8 mouse cellular contexts compared by ENCODE assay signal in the genomic region with DNA sequence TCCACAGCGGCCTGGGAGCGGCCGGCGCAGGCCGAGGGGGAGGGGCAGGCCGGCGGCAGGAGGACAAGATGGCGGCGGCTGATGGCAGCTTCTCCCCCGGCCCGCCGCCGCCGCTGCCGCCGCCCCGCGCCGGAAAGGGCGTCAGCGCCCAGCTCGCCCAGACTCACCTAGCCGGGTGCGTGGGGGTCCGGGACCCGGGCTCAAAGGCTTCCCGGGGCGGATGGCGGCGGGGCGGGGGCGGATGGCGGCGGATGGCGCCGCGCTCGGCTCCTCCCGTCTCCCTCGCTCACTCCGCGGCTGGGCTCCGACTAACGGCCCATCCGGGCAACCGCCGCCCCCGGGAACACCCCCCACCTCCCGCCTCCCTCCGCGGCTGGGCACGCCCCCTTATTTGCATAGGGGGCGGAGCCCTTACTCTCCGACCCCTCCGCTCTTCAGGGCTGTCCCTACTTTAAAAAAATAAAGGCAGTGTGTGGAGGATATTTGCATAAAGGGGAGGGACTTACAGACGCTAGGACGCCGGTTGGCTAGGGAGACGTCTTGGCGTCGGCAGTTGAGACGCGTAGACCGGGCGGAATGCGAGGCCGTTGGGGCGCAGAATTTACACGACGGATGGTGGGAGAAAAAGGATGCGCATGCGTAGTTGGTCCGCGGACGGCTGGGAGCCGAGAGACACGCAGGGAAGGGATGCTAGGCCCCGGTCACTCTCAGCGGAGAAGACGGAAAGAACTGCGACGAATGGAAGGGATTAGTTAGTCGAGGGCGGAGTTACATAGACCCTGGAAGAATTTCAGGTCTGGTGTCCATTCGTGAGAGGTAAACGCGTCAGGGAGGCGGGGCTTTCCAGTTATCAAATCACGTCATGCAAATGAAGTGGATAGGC. TPM values are rescaled to one million over a fixed set of nuclear protein-coding genes. Genes with fewer than 3 reads are reported as not detected.
A peak's percentile ranks its signal among the peaks of the same experiment; 100 is the strongest.
DNase-seq lines count a peak whose midpoint lies in the region; ATAC-seq and TF ChIP-seq lines count a peak whose summit lies in the region.

Gene Prrc2a (minus strand): TSS at position 330 of the 883 bp plus-strand sequence.

- peak within 1 kb of the TSS; percentile 95 for H3K9ac ChIP-seq in CH12.LX (ENCODE audit: insufficient read depth, low read depth)
- peak within 1 kb of the TSS; percentile 100 for H3K9ac ChIP-seq in forebrain, embryonic 11.5 days (ENCODE audit: low read length)
- H3K9ac ChIP-seq in heart, embryonic 16.5 days (ENCODE audit: low read length): peak within 1 kb of the TSS; percentile 100
- H3K9ac ChIP-seq in liver, embryonic 15.5 days: peak within 1 kb of the TSS; percentile 100
- peak within 1 kb of the TSS; percentile 100 for H3K9ac ChIP-seq in neural tube, embryonic 12.5 days

- TF ChIP-seq CTCF in CH12.LX (conservative IDR thresholded peaks at IDR 0.05 in 1 of 2, IDR thresholded peaks at IDR 0.05 in 1 of 2; ENCODE audit: low read depth in 2 of 2, low read length in 2 of 2): no peak

- in situ Hi-C loops in CH12.LX (cut with MboI; ENCODE audit: low pct_ligation_motif_present, low pct_unique_long_range_greater_than_20kb, low sequenced_read_pairs): no loop called here

- H3K27me3 ChIP-seq in CH12.LX (replicated peaks): no peaks in the 10 kb centered on the region
- H3K27me3 ChIP-seq in forebrain, embryonic 11.5 days (ENCODE audit: control insufficient read depth, insufficient read depth, low read length): no peaks in the 10 kb centered on the region
- no peaks in the 10 kb centered on the region for H3K27me3 ChIP-seq in heart, embryonic 16.5 days (ENCODE audit: control insufficient read depth, insufficient read depth, low read length)
- H3K27me3 ChIP-seq in liver, embryonic 15.5 days: no peaks in the 10 kb centered on the region
- no peaks in the 10 kb centered on the region for H3K27me3 ChIP-seq in neural tube, embryonic 12.5 days (replicated peaks)

- peak within 1 kb of the TSS; percentile 88 to 97 (median 92) for H3K4me3 ChIP-seq in CH12.LX (replicated peaks in 1 of 3; ENCODE audit: low read depth in 2 of 3, low read length in 2 of 3, poor library complexity in 1 of 3)
- peak within 1 kb of the TSS; percentile 100 for H3K4me3 ChIP-seq in forebrain, embryonic 11.5 days (ENCODE audit: low read depth, low read length)
- peak within 1 kb of the TSS; percentile 90 for H3K4me3 ChIP-seq in heart, embryonic 16.5 days (ENCODE audit: low read length)
- peak within 1 kb of the TSS; percentile 100 for H3K4me3 ChIP-seq in liver, embryonic 15.5 days (replicated peaks)
- H3K4me3 ChIP-seq in neural tube, embryonic 12.5 days: peak within 1 kb of the TSS; percentile 99

- H3K36me3 ChIP-seq in CH12.LX (replicated peaks in 1 of 2; ENCODE audit: control insufficient read depth in 1 of 2, insufficient read depth in 1 of 2, low read length in 1 of 2): peaks cover 22 to 38% of the 10 kb centered on the region in 2 experiments
- peaks cover 21% of the 10 kb centered on the region for H3K36me3 ChIP-seq in forebrain, embryonic 11.5 days (ENCODE audit: control insufficient read depth, insufficient read depth, low read length)
- H3K36me3 ChIP-seq in heart, embryonic 16.5 days (ENCODE audit: control insufficient read depth, insufficient read depth): peaks cover 24% of the 10 kb centered on the region
- H3K36me3 ChIP-seq in liver, embryonic 15.5 days (replicated peaks): peaks cover 31% of the 10 kb centered on the region
- H3K36me3 ChIP-seq in neural tube, embryonic 12.5 days: peaks cover 23% of the 10 kb centered on the region

- TF ChIP-seq EP300 in CH12.LX (IDR thresholded peaks at IDR 0.05; ENCODE audit: low read length): no peak

- TF ChIP-seq POLR2A in CH12.LX (IDR thresholded peaks at IDR 0.05; ENCODE audit: low read depth, low read length): peak; percentile 78; the same call in 1 of the 2 replicates

- TF ChIP-seq RAD21 in CH12.LX (IDR thresholded peaks at IDR 0.05; ENCODE audit: low read depth, low read length): no peak

- peaks cover 52% of the 10 kb centered on the region for H3K79me2 ChIP-seq in CH12.LX (replicated peaks; ENCODE audit: control insufficient read depth, extremely low read depth, insufficient read depth, poor library complexity, severe bottlenecking)

- dilution Hi-C loops in CH12.LX (cut with MboI; ENCODE audit: extremely low pct_ligation_motif_present, extremely low pct_unique_long_range_greater_than_20kb, low sequenced_read_pairs): no loop called here

- 1% methylated on average over 74 of the region's 89 CpGs for WGBS in forebrain, embryonic 11.5 days
- under 1% methylated on average over 68 of the region's 89 CpGs for WGBS in heart, embryonic 16.5 days
- under 1% methylated on average over 59 of the region's 89 CpGs for WGBS in liver, embryonic 15.5 days (ENCODE audit: insufficient replicate concordance)
- WGBS in neural tube, embryonic 12.5 days: under 1% methylated on average over 75 of the region's 89 CpGs

- H3K4me2 ChIP-seq in CH12.LX (ENCODE audit: insufficient read depth, low read depth, poor library complexity, severe bottlenecking): peak within 1 kb of the TSS; percentile 84
- peak within 1 kb of the TSS; percentile 93 for H3K4me2 ChIP-seq in forebrain, embryonic 11.5 days (ENCODE audit: low read depth, low read length, severe bottlenecking)
- peak within 1 kb of the TSS; percentile 88 for H3K4me2 ChIP-seq in heart, embryonic 16.5 days (ENCODE audit: low read depth, low read length)
- peak within 1 kb of the TSS; percentile 79 for H3K4me2 ChIP-seq in liver, embryonic 15.5 days
- peak within 1 kb of the TSS; percentile 92 for H3K4me2 ChIP-seq in neural tube, embryonic 12.5 days (replicated peaks)

- peak; percentile 94 for ATAC-seq in forebrain, embryonic 11.5 days (replicated peaks; ENCODE audit: low FRiP score)
- ATAC-seq in heart, embryonic 16.5 days (replicated peaks; ENCODE audit: extremely low read depth, insufficient read depth, low FRiP score): peak; percentile 95
- peak; percentile 96 for ATAC-seq in liver, embryonic 15.5 days (ENCODE audit: insufficient read depth)
- peak; percentile 94 for ATAC-seq in neural tube, embryonic 12.5 days (ENCODE audit: low FRiP score, low read depth)

- peak; percentile 99 for DNase-seq in CH12.LX (ENCODE audit: extremely low read depth)
- peak; percentile 97 for DNase-seq in c-Kit-positive CD71-positive TER-119-negative erythroid progenitor cells, embryonic 14.5 days (ENCODE audit: low read depth)
- DNase-seq in forebrain, embryonic 11.5 days (ENCODE audit: low spot score): peak; percentile 98
- DNase-seq in kidney, postnatal 36 days: peak; percentile 97 to 99
- DNase-seq in telencephalon, adult 2 months (ENCODE audit: low read depth, low spot score): peak; percentile 100

- peak within 1 kb of the TSS; percentile 97 for H3K27ac ChIP-seq in CH12.LX (ENCODE audit: insufficient read depth, low read depth)
- peak within 1 kb of the TSS; percentile 95 for H3K27ac ChIP-seq in forebrain, embryonic 11.5 days (ENCODE audit: low read depth, low read length)
- H3K27ac ChIP-seq in heart, embryonic 16.5 days (ENCODE audit: low read length): peak within 1 kb of the TSS; percentile 95
- H3K27ac ChIP-seq in liver, embryonic 15.5 days (replicated peaks): peak within 1 kb of the TSS; percentile 95
- peak within 1 kb of the TSS; percentile 89 for H3K27ac ChIP-seq in neural tube, embryonic 12.5 days

- no peaks in the 10 kb centered on the region for H3K9me3 ChIP-seq in CH12.LX (replicated peaks; ENCODE audit: low read length)
- no peaks in the 10 kb centered on the region for H3K9me3 ChIP-seq in forebrain, embryonic 11.5 days (ENCODE audit: control insufficient read depth, low read length)
- H3K9me3 ChIP-seq in heart, embryonic 16.5 days (replicated peaks; ENCODE audit: control insufficient read depth, low read length): no peaks in the 10 kb centered on the region
- no peaks in the 10 kb centered on the region for H3K9me3 ChIP-seq in liver, embryonic 15.5 days (replicated peaks)
- H3K9me3 ChIP-seq in neural tube, embryonic 12.5 days: no peaks in the 10 kb centered on the region

- H3K4me1 ChIP-seq in CH12.LX (ENCODE audit: control insufficient read depth in 1 of 2, insufficient read depth in 2 of 2): peaks cover 6 to 38% of the 10 kb centered on the region in 2 experiments
- peaks cover 9% of the 10 kb centered on the region for H3K4me1 ChIP-seq in forebrain, embryonic 11.5 days (replicated peaks; ENCODE audit: control insufficient read depth, insufficient read depth, low read length)
- peaks cover 23% of the 10 kb centered on the region for H3K4me1 ChIP-seq in heart, embryonic 16.5 days (ENCODE audit: control insufficient read depth, insufficient read depth, low read length)
- H3K4me1 ChIP-seq in liver, embryonic 15.5 days (replicated peaks): peaks cover 38% of the 10 kb centered on the region
- peaks cover 30% of the 10 kb centered on the region for H3K4me1 ChIP-seq in neural tube, embryonic 12.5 days

TF ChIP-seq in CH12.LX, 34 proteins besides CTCF, POLR2A, EP300 and RAD21 (continues in another document):
- TF ChIP-seq IRF4 (IDR thresholded peaks at IDR 0.05; ENCODE audit: low read depth, low read length) (no peak; the same call in 1 of the 2 replicates), MAZ (IDR thresholded peaks at IDR 0.05; ENCODE audit: low read depth, low read length) (peak; percentile 94), CHD1 (IDR thresholded peaks at IDR 0.05; ENCODE audit: low read depth, low read length) (no peak), SMC3 (IDR thresholded peaks at IDR 0.05; ENCODE audit: low read depth, low read length) (no peak), NELFE (IDR thresholded peaks at IDR 0.05; ENCODE audit: low read depth, low read length) (peak; percentile 81), MEF2A (IDR thresholded peaks at IDR 0.05; ENCODE audit: borderline replicate concordance, low read depth, low read length) (no peak; the same call in 1 of the 2 replicates), MAFK (IDR thresholded peaks at IDR 0.05; ENCODE audit: insufficient replicate concordance, low read length) (no peak), GABPA (IDR thresholded peaks at IDR 0.05; ENCODE audit: insufficient replicate concordance, low read depth, low read length) (no peak), BHLHE40 (IDR thresholded peaks at IDR 0.05; ENCODE audit: low read depth, low read length) (peak; percentile 11; the same call in 1 of the 2 replicates), SIN3A (IDR thresholded peaks at IDR 0.05; ENCODE audit: low read length) (peak; percentile 75), USF2 (conservative IDR thresholded peaks at IDR 0.05; ENCODE audit: low read depth, low read length) (no peak), CHD2 (IDR thresholded peaks at IDR 0.05; ENCODE audit: low read length) (no peak), MYC (IDR thresholded peaks at IDR 0.05; ENCODE audit: low read depth, low read length) (no peak; the same call in 1 of the 2 replicates)

RNA-seq across cellular contexts. Expression of gene Prrc2a, which starts in this region (rescaled TPM):
- 80.4 and 87.1 TPM in 2 replicates for total RNA-seq in CH12.LX (2012; rRNA removed)
- 27.8 and 31.3 TPM in 2 replicates for total RNA-seq in CH12.LX (2014; rRNA removed)
- 234 and 313 TPM in 2 replicates for polyA plus RNA-seq in CH12.LX (2012; ENCODE audit: insufficient read length, low read depth)
- polyA plus RNA-seq in forebrain, embryonic 11.5 days (2014; fragmentation: Nextera tagmentation; extraction: Ambion mirVana): 277 and 281 TPM in 2 replicates
- 103 and 113 TPM in 2 replicates for polyA plus RNA-seq in heart, embryonic 16.5 days (2015; fragmentation: Nextera tagmentation; extraction: Ambion mirVana)
- 46.9 and 52.2 TPM in 2 replicates for polyA plus RNA-seq in liver, embryonic 15.5 days (2015; fragmentation: Nextera tagmentation; extraction: Ambion mirVana)
- 205 and 224 TPM in 2 replicates for polyA plus RNA-seq in neural tube, embryonic 12.5 days (2016; fragmentation: Nextera tagmentation; extraction: Ambion mirVana)

Comparison
In these comparisons a context has a peak if more than half of its experiments do, and no peak if none do; other contexts are left out.
1. Peak in every context shown above with its lines: DNase-seq, ATAC-seq, H3K4me3 ChIP-seq and H3K27ac ChIP-seq.